Mouse (Mus musculus) midbrain, embryonic 14.5 days (tissue): ENCODE data around the gene C1ql2. TPM values are rescaled to one million over a fixed set of nuclear protein-coding genes. Genes with fewer than 3 reads are reported as not detected.

Experiments used
- ATAC-seq: fragments of 200-750 bp; cut with Nextera tagmentation; 2 replicates; pipeline ENCODE4 v1.8.0; 2017; ENCODE audit warnings: moderate number of reproducible peaks, moderate library complexity; ENCODE audit not compliant: low FRiP score, low TSS enrichment
- DNase-seq: peaks from one replicate; pipeline ENCODE4 v3.0.0-alpha.2; 2015
- H3K27ac ChIP-seq: fragments of 300-500 bp; sonication (generic); replicated peaks from 2 replicates; pipeline ENCODE4 v1.5.1; 2014; ENCODE audit warnings: mild to moderate bottlenecking, low read depth, low read length, moderate library complexity
- H3K27me3 ChIP-seq: fragments of 300-500 bp; sonication (generic); 2 replicates; pipeline ENCODE4 v1.6.1; 2014; ENCODE audit warnings: low read length, control low read depth, mixed read lengths; ENCODE audit not compliant: control insufficient read depth, insufficient read depth
- H3K36me3 ChIP-seq: fragments of 300-500 bp; sonication (generic); 2 replicates; pipeline ENCODE4 v1.6.1; 2014; ENCODE audit warnings: low read length, control low read depth; ENCODE audit not compliant: control insufficient read depth, insufficient read depth
- H3K4me1 ChIP-seq: fragments of 300-500 bp; sonication (generic); 2 replicates; pipeline ENCODE4 v1.6.1; 2014; ENCODE audit warnings: mild to moderate bottlenecking, antibody characterized with exemption, low read length, control low read depth; ENCODE audit not compliant: control insufficient read depth, insufficient read depth
- H3K4me2 ChIP-seq: fragments of 300-500 bp; sonication (generic); 2 replicates; pipeline ENCODE4 v1.6.1; 2014; ENCODE audit warnings: mild to moderate bottlenecking, low read length, moderate library complexity
- H3K4me3 ChIP-seq: fragments of 300-500 bp; sonication (generic); replicated peaks from 2 replicates; pipeline ENCODE4 v1.5.1; 2014; ENCODE audit warnings: low read depth, low read length
- H3K9ac ChIP-seq: fragments of 300-500 bp; sonication (generic); replicated peaks from 2 replicates; pipeline ENCODE4 v1.6.1; 2014; ENCODE audit warnings: mild to moderate bottlenecking, low read length, moderate library complexity
- H3K9me3 ChIP-seq: fragments of 300-500 bp; sonication (generic); 2 replicates; pipeline ENCODE4 v1.6.1; 2016; ENCODE audit warnings: low read length, control low read depth, mixed read lengths; ENCODE audit not compliant: control insufficient read depth
- WGBS: fragments of 180-500 bp; shearing (Covaris S2); extraction: QIAGEN DNeasy Blood & Tissue Kit; methylation state at CpG from one replicate; pipeline ENCODE4 v1.1.7; 2014; 5-methylcytosine and 5-hydroxymethylcytosine counted together
- polyA plus RNA-seq: library from polyadenylated mRNA; unstranded; fragments of >200 nt; fragmentation: Nextera tagmentation; extraction: Ambion mirVana; gene quantifications from 2 replicates; pipeline ENCODE4 v1.2.1, GENCODE M21; 2014

Gene C1ql2
- polyA plus RNA-seq, 1 experiment from 2014 or later, result 12.0 TPM

- Histone ChIP-seq H3K4me1 (no peaks in the 10 kb centered on the region), H3K36me3 (no peaks in the 10 kb centered on the region), H3K9me3 (no peaks in the 10 kb centered on the region), H3K4me3 (no peak overlapping the region), H3K27ac (no peak overlapping the region), H3K27me3 (no peaks in the 10 kb centered on the region), H3K4me2 (no peak overlapping the region), H3K9ac (no peak overlapping the region)
- DNase-seq (no peak), ATAC-seq (no peak)
- WGBS, result 75% methylated on average over 1 of the region's 1 CpGs
These were observed 12.2 kb upstream of the C1ql2 start for GRCm38 (mm10) chr1:120328212-120328611.

DNA sequence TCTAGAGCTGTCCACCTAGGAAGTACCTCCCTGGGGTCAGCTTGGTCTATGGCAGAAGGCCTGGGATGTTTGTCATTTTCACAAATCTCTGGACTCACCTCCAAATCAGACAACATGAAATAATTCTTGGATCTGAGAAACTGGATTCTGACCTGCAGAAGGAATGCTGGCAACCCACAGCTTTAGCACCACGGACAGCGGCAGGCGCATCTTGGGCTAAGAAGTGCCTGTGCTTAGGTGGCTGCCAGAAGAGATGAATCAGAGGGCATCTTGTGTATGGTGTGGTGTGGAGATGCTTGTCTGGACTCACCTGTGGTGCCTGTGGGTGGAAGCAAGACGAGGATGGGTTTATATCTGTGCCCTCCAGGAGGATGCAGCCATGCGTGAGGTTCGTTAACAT, 8.5 kb upstream of the C1ql2 start:
- 41% methylated on average over 6 of the region's 6 CpGs for WGBS
- no peaks in the 10 kb centered on the region for H3K27me3 ChIP-seq
- H3K4me3 ChIP-seq, result no peak overlapping the region
- no peak overlapping the region for H3K4me2 ChIP-seq
- DNase-seq (peak; percentile 47), ATAC-seq (no peak)
- H3K27ac ChIP-seq, result no peak overlapping the region
- no peaks in the 10 kb centered on the region for H3K9me3 ChIP-seq
- no peaks in the 10 kb centered on the region for H3K36me3 ChIP-seq
- no peak overlapping the region for H3K9ac ChIP-seq
- no peaks in the 10 kb centered on the region for H3K4me1 ChIP-seq

GRCm38 (mm10) chr1:120337970-120338369, 2.4 kb upstream of the C1ql2 start:
- Histone ChIP-seq H3K36me3 (no peaks in the 10 kb centered on the region), H3K4me1 (peaks cover 19% of the 10 kb centered on the region; the same call in 1 of the 2 replicates), H3K4me3 (no peak overlapping the region), H3K4me2 (no peak overlapping the region), H3K27ac (no peak overlapping the region), H3K9me3 (no peaks in the 10 kb centered on the region), H3K27me3 (peaks cover 53% of the 10 kb centered on the region), H3K9ac (no peak overlapping the region)
- DNase-seq (peak; percentile 34), ATAC-seq (no peak)
- 32% methylated on average over 7 of the region's 7 CpGs for WGBS

GRCm38 (mm10) chr1:120341172-120341675, 842 bp downstream of the C1ql2 start:
- H3K9me3 ChIP-seq, result no peaks in the 10 kb centered on the region
- 0 out of 2 replicates have a peak overlapping the region, but pooled peaks have one; percentile 26 for H3K27ac ChIP-seq
- H3K27me3 ChIP-seq, result peaks cover 70% of the 10 kb centered on the region
- H3K36me3 ChIP-seq, result no peaks in the 10 kb centered on the region
- peaks cover 24% of the 10 kb centered on the region; the same call in 1 of the 2 replicates for H3K4me1 ChIP-seq
- H3K4me3 ChIP-seq, result peak overlapping the region; percentile 37
- peak overlapping the region; percentile 37 for H3K9ac ChIP-seq
- under 1% methylated on average over 41 of the region's 41 CpGs for whole genome bisulfite sequencing
- H3K4me2 ChIP-seq, result peak overlapping the region; percentile 60
- ATAC-seq (no peak), DNase-seq (peak; percentile 25)

DNA sequence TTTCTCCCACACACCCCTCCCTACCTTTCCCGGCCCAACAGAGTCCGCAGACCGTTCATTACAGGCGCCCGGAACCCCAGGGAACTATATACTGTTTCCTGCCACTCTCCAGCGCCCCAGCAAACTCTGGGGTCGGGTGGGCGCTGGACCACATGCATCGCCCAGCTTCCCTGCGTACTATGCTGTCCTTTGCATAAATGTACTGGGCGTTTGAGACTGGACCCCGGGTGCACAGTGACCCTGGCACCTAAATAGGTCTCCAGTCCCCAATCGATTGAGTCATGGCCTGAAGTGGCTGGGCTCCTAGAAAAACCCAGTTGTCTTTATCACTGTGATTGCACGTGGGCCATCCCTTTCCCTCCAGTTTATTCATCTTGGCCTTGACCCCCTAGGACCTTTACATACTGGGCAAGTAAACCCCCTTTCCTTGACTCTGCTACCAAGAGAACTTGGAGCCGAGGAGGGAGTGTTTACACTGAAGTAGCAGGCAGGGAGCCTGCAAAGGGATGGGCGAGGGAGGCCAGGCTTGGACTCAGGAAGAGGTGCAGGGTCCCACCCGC, 1.5 kb downstream of the C1ql2 start:
- peaks cover 70% of the 10 kb centered on the region for H3K27me3 ChIP-seq
- DNase-seq, result no peak
- peak overlapping the region; percentile 60 for H3K4me2 ChIP-seq
- no peaks in the 10 kb centered on the region for H3K36me3 ChIP-seq
- 3% methylated on average over 17 of the region's 17 CpGs for WGBS
- no peak overlapping the region for H3K27ac ChIP-seq
- H3K9ac ChIP-seq, result peak overlapping the region; percentile 20; the same call in 1 of the 2 replicates
- peaks cover 24% of the 10 kb centered on the region; the same call in 1 of the 2 replicates for H3K4me1 ChIP-seq
- H3K4me3 ChIP-seq, result peak overlapping the region; percentile 37
- no peaks in the 10 kb centered on the region for H3K9me3 ChIP-seq
- ATAC-seq, result no peak

- Histone ChIP-seq H3K36me3 (no peaks in the 10 kb centered on the region), H3K4me3 (peak overlapping the region; percentile 28), H3K9me3 (no peaks in the 10 kb centered on the region), H3K4me1 (peaks cover 24% of the 10 kb centered on the region; the same call in 1 of the 2 replicates), H3K27ac (no peak overlapping the region), H3K27me3 (peaks cover 70% of the 10 kb centered on the region), H3K4me2 (peak overlapping the region; percentile 60), H3K9ac (peak overlapping the region; percentile 20; the same call in 1 of the 2 replicates)
- ATAC-seq, result no peak
- 1% methylated on average over 34 of the region's 34 CpGs for WGBS
- DNase-seq, result peak; percentile 76
These were observed 2.0 kb downstream of the C1ql2 start for GRCm38 (mm10) chr1:120342371-120342821.

GRCm38 (mm10) chr1:120345001-120345400, 4.6 kb downstream of the C1ql2 start:
- ATAC-seq, result no peak
- 11% methylated on average over 7 of the region's 7 CpGs for WGBS

GRCm38 (mm10) chr1:120354387-120354786, 14.0 kb downstream of the C1ql2 start:
- no peaks in the 10 kb centered on the region for H3K9me3 ChIP-seq
- no peaks in the 10 kb centered on the region for H3K4me1 ChIP-seq
- no peaks in the 10 kb centered on the region for H3K36me3 ChIP-seq
- no peak overlapping the region for H3K4me2 ChIP-seq
- H3K9ac ChIP-seq, result no peak overlapping the region
- H3K27me3 ChIP-seq, result no peaks in the 10 kb centered on the region
- no peak overlapping the region for H3K27ac ChIP-seq
- DNase-seq (no peak), ATAC-seq (no peak)
- WGBS, result 27% methylated on average over 2 of the region's 2 CpGs
- H3K4me3 ChIP-seq, result no peak overlapping the region

More at GRCm38 (mm10) chr1:120345001-120345400, 4.6 kb downstream of the C1ql2 start:
- no peaks in the 10 kb centered on the region for H3K36me3 ChIP-seq
- H3K27me3 ChIP-seq, result peaks cover 47% of the 10 kb centered on the region
- H3K9me3 ChIP-seq, result no peaks in the 10 kb centered on the region
- peak; percentile 58 for DNase-seq
- H3K9ac ChIP-seq, result no peak overlapping the region
- H3K4me1 ChIP-seq, result peaks cover 24% of the 10 kb centered on the region; the same call in 1 of the 2 replicates
- H3K4me2 ChIP-seq, result no peak overlapping the region
- no peak overlapping the region for H3K4me3 ChIP-seq
- H3K27ac ChIP-seq, result no peak overlapping the region
